Mouse (Mus musculus): ENCODE measurements around the gene Vmn2r118. TPM values are rescaled to one million over a fixed set of nuclear protein-coding genes. Genes with fewer than 3 reads are reported as not detected.

The Vmn2r118 gene
- polyA plus RNA-seq (2012; rRNA removed) (not detected in 2 replicates), polyA plus RNA-seq (2014; fragmentation: Nextera tagmentation; extraction: Ambion mirVana) (not detected in 2 replicates)

DNA sequence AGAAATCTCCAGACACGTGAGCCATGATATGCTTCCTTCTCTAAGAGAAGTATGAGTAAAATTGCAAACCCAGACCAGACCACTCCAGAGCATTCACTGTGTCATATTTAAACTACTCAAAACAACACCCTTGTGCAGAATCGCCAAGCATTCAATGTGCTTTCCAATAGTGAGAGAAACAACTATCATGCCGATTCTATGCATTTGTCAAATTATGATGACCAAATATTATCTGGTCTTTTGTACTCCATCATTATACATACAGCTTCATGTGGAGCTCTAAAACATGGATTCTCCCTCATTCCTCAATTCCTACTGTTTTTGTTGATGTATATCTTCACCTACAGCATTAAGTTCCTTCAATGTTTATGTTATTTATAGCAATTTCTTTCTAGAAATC lies at the start of gene Vmn2r118:
Gene Vmn2r118, minus strand, starts transcription at position 101 of the 400 bp plus-strand sequence.
- no peak within 1 kb of the TSS for H3K27ac ChIP-seq
- TF ChIP-seq EP300 (IDR thresholded peaks at IDR 0.05; ENCODE audit: low read depth): no peak
- H3K4me1 ChIP-seq (replicated peaks; ENCODE audit: control insufficient read depth in 2 of 2, insufficient read depth in 2 of 2, low read length in 1 of 2): no peaks in the 10 kb centered on the region
- H3K4me2 ChIP-seq (ENCODE audit: low read depth): no peak within 1 kb of the TSS
- H3K27me3 ChIP-seq (ENCODE audit: control insufficient read depth, insufficient read depth, low read length): no peaks in the 10 kb centered on the region
- no peak within 1 kb of the TSS for H3K4me3 ChIP-seq (ENCODE audit: insufficient read depth in 1 of 2, low read depth in 2 of 2, low read length in 2 of 2)
- H3K36me3 ChIP-seq (replicated peaks; ENCODE audit: control insufficient read depth, insufficient read depth, low read depth): no peaks in the 10 kb centered on the region
- DNase-seq (ENCODE audit: low read depth in 3 of 3, low spot score in 3 of 3) (no peak), ATAC-seq (ENCODE audit: insufficient read depth) (no peak)
- H3K9me3 ChIP-seq (ENCODE audit: control insufficient read depth, low read length): no peaks in the 10 kb centered on the region
- 61% methylated on average over 3 of the region's 3 CpGs for WGBS (ENCODE audit: insufficient replicate concordance)
- H3K9ac ChIP-seq (replicated peaks): no peak within 1 kb of the TSS

DNA sequence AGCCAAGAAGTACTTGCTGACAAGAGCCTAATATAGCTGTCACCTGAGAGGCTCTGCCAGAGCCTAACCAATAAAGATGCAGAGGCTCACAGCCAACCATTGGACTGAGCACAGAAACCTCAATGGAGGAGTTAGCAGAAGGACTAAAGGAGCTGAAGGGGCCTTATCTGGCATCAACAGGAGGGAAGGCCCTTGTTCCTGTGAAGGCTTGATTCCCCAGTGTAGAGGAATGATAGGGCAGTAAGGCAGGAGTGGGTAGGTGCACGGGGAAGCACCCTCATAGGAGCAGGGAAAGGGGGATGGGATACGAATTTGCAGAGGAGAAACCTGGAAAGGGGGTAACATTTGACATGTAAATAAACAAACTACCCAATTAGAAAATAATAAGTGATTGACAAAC lies 36.1 kb upstream of the Vmn2r118 start:
- WGBS (ENCODE audit: insufficient replicate concordance): 17% methylated on average over 2 of the region's 2 CpGs
- H3K27ac ChIP-seq: no peak overlapping the region
- 0 out of 2 replicates have a peak, but pooled peaks cover 2% of the 10 kb centered on the region for H3K36me3 ChIP-seq (replicated peaks; ENCODE audit: control insufficient read depth, insufficient read depth, low read depth)
- DNase-seq (ENCODE audit: low read depth in 3 of 3, low spot score in 3 of 3): peak in 1 of 3 experiments; percentile 56
- H3K9ac ChIP-seq (replicated peaks): no peak overlapping the region; the same call in 1 of the 2 replicates
- TF ChIP-seq EP300 (IDR thresholded peaks at IDR 0.05; ENCODE audit: low read depth): peak; percentile 87
- TF ChIP-seq CTCF (IDR thresholded peaks at IDR 0.05; ENCODE audit: low read depth): no peak
- no peaks in the 10 kb centered on the region for H3K27me3 ChIP-seq (ENCODE audit: control insufficient read depth, insufficient read depth, low read length)
- no peak overlapping the region for H3K4me3 ChIP-seq (ENCODE audit: insufficient read depth in 1 of 2, low read depth in 2 of 2, low read length in 2 of 2)
- peaks cover 8 to 12% of the 10 kb centered on the region in 2 experiments for H3K4me1 ChIP-seq (replicated peaks; ENCODE audit: control insufficient read depth in 2 of 2, insufficient read depth in 2 of 2, low read length in 1 of 2)
- peak overlapping the region; percentile 36 for H3K4me2 ChIP-seq (ENCODE audit: low read depth)
- H3K9me3 ChIP-seq (ENCODE audit: control insufficient read depth, low read length): no peaks in the 10 kb centered on the region
- peak; percentile 97 for ATAC-seq (ENCODE audit: insufficient read depth)

DNA sequence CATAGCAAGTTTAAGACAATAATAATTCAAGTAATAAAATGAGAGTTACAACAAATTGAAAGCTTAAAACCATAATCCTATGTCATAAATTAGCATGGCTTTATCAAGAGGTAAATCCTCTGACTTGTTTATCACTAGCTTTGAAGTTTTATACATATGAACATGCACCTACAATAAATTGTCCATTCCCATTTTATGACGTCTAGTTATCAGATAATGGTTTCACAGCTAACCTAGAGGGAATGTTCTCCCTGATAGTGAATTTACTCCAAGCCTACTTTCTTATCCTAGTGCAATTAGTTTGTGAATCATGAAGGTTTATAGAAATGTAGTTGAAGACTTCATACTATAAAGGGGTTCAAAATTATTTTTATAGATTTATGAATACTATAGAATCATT lies 34.2 kb downstream of the Vmn2r118 start:
- H3K27me3 ChIP-seq (ENCODE audit: control insufficient read depth, insufficient read depth, low read length): no peaks in the 10 kb centered on the region
- no peaks in the 10 kb centered on the region for H3K4me1 ChIP-seq (replicated peaks; ENCODE audit: control insufficient read depth in 2 of 2, insufficient read depth in 2 of 2, low read length in 1 of 2)
- H3K36me3 ChIP-seq (replicated peaks; ENCODE audit: control insufficient read depth, insufficient read depth, low read depth): no peaks in the 10 kb centered on the region
- no peaks in the 10 kb centered on the region for H3K9me3 ChIP-seq (ENCODE audit: control insufficient read depth, low read length)
- no peak for TF ChIP-seq EP300 (IDR thresholded peaks at IDR 0.05; ENCODE audit: low read depth)
- no peak for TF ChIP-seq CTCF (IDR thresholded peaks at IDR 0.05; ENCODE audit: low read depth)
- no peak for DNase-seq (ENCODE audit: low read depth in 3 of 3, low spot score in 3 of 3)
- H3K9ac ChIP-seq (replicated peaks): no peak overlapping the region
- H3K4me2 ChIP-seq (ENCODE audit: low read depth): no peak overlapping the region
- no peak overlapping the region for H3K4me3 ChIP-seq (ENCODE audit: insufficient read depth in 1 of 2, low read depth in 2 of 2, low read length in 2 of 2)
- ATAC-seq (ENCODE audit: insufficient read depth): no peak
- no peak overlapping the region for H3K27ac ChIP-seq
- WGBS (ENCODE audit: insufficient replicate concordance): 33% methylated on average over 1 of the region's 1 CpGs

DNA sequence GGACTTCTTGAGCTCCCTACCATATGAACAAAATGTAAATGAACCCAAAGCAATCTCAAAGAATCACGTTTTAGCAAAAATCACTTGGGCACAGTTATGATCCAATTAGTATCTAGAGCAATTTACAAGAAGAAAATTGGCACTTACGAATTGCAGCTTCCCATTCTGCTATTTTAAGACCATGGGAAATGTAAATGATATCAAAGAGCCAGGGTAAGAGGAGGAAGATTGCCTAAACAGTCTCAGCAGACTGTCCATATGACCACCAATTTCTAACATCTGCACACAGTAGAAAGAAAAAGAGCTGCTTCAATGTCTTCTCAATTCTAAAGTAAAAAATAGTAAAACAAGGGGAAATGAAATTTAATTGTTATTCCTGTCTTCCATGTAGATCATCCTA lies 63.2 kb downstream of the Vmn2r118 start:
- Histone ChIP-seq H3K27me3 (ENCODE audit: control insufficient read depth, insufficient read depth, low read length) (no peaks in the 10 kb centered on the region), H3K9ac (replicated peaks) (no peak overlapping the region), H3K4me2 (ENCODE audit: low read depth) (no peak overlapping the region), H3K36me3 (replicated peaks; ENCODE audit: control insufficient read depth, insufficient read depth, low read depth) (no peaks in the 10 kb centered on the region), H3K4me3 (ENCODE audit: insufficient read depth in 1 of 2, low read depth in 2 of 2, low read length in 2 of 2) (no peak overlapping the region), H3K4me1 (replicated peaks; ENCODE audit: control insufficient read depth in 2 of 2, insufficient read depth in 2 of 2, low read length in 1 of 2) (no peaks in the 10 kb centered on the region), H3K9me3 (ENCODE audit: control insufficient read depth, low read length) (no peaks in the 10 kb centered on the region), H3K27ac (no peak overlapping the region)
- no peak for TF ChIP-seq CTCF (IDR thresholded peaks at IDR 0.05; ENCODE audit: low read depth)
- no peak for TF ChIP-seq EP300 (IDR thresholded peaks at IDR 0.05; ENCODE audit: low read depth)
- DNase-seq (ENCODE audit: low read depth in 3 of 3, low spot score in 3 of 3) (no peak), ATAC-seq (ENCODE audit: insufficient read depth) (no peak)
- 37% methylated on average over 2 of the region's 2 CpGs for WGBS (ENCODE audit: insufficient replicate concordance)

DNA sequence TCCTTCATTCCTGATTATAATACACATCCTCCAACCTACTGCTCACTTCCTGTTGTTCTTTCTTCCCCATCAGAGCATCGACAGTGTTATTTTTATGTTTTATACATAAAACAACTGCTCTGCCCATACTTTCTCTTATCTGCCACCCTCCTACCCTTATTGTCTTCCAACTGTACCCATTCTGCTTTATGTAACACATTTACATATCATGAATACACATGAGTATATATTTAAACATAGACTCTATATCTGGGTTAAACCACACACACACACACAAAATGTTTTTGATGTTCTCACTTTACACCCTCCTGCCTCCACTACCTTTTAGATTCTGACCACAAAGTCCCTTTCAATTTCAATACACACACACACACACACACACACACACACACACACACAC lies 76.5 kb downstream of the Vmn2r118 start:
- 56% methylated on average over 1 of the region's 1 CpGs for WGBS (ENCODE audit: insufficient replicate concordance)
- no peak overlapping the region for H3K4me2 ChIP-seq (ENCODE audit: low read depth)
- no peak overlapping the region for H3K4me3 ChIP-seq (ENCODE audit: insufficient read depth in 1 of 2, low read depth in 2 of 2, low read length in 2 of 2)
- DNase-seq (ENCODE audit: low read depth in 3 of 3, low spot score in 3 of 3) (no peak), ATAC-seq (ENCODE audit: insufficient read depth) (no peak)
- H3K27ac ChIP-seq: no peak overlapping the region
- TF ChIP-seq EP300 (IDR thresholded peaks at IDR 0.05; ENCODE audit: low read depth): no peak
- no peak for TF ChIP-seq CTCF (IDR thresholded peaks at IDR 0.05; ENCODE audit: low read depth)
- no peaks in the 10 kb centered on the region for H3K36me3 ChIP-seq (replicated peaks; ENCODE audit: control insufficient read depth, insufficient read depth, low read depth)
- no peaks in the 10 kb centered on the region for H3K27me3 ChIP-seq (ENCODE audit: control insufficient read depth, insufficient read depth, low read length)
- H3K4me1 ChIP-seq (replicated peaks; ENCODE audit: control insufficient read depth in 2 of 2, insufficient read depth in 2 of 2, low read length in 1 of 2): no peaks in the 10 kb centered on the region
- H3K9ac ChIP-seq (replicated peaks): no peak overlapping the region
- no peaks in the 10 kb centered on the region for H3K9me3 ChIP-seq (ENCODE audit: control insufficient read depth, low read length)

Other genes with a start within 250 kb of the Vmn2r118 start
- under 0.01 and 0.03 TPM in 2 replicates for gene St6gal2, start 179.8 kb downstream of the Vmn2r118 start, polyA plus RNA-seq (2012; rRNA removed)
- not detected in 2 replicates for gene St6gal2, start 179.8 kb downstream of the Vmn2r118 start, polyA plus RNA-seq (2014; fragmentation: Nextera tagmentation; extraction: Ambion mirVana)
- gene Pot1b, start 87.4 kb upstream of the Vmn2r118 start, polyA plus RNA-seq (2012; rRNA removed): 4.9 and 8.4 TPM in 2 replicates
- 2.9 and 3.7 TPM in 2 replicates for gene Pot1b, start 87.4 kb upstream of the Vmn2r118 start, polyA plus RNA-seq (2014; fragmentation: Nextera tagmentation; extraction: Ambion mirVana)
- 0.84 and 0.98 TPM in 2 replicates for gene Adgre4, start 124.8 kb upstream of the Vmn2r118 start, polyA plus RNA-seq (2012; rRNA removed)
- gene Adgre4, start 124.8 kb upstream of the Vmn2r118 start, polyA plus RNA-seq (2014; fragmentation: Nextera tagmentation; extraction: Ambion mirVana): 1.9 and 2.3 TPM in 2 replicates